Mouse (Mus musculus) midbrain, embryonic 10.5 days (tissue): Measurements from ENCODE around the gene Tmcc1. TPM values are rescaled to one million over a fixed set of nuclear protein-coding genes. Genes with fewer than 3 reads are reported as not detected.

Source experiments
- DNase-seq: peaks from one replicate; pipeline ENCODE4 v3.0.0-alpha.2; 2017; ENCODE audit warnings: low spot score
- H3K27ac ChIP-seq: fragments of 300-500 bp; sonication (generic); replicated peaks from 2 replicates; pipeline ENCODE4 v1.5.1; 2016; ENCODE audit warnings: mild to moderate bottlenecking
- H3K27me3 ChIP-seq: fragments of 300-500 bp; sonication (generic); 2 replicates; pipeline ENCODE4 v1.6.1; 2016; ENCODE audit warnings: low read depth, mild to moderate bottlenecking; ENCODE audit not compliant: poor library complexity, severe bottlenecking
- H3K36me3 ChIP-seq: fragments of 300-500 bp; sonication (generic); 2 replicates; pipeline ENCODE4 v1.6.1; 2016; ENCODE audit warnings: mild to moderate bottlenecking, moderate library complexity
- H3K4me1 ChIP-seq: fragments of 300-500 bp; sonication (generic); 2 replicates; pipeline ENCODE4 v1.6.1; 2016
- H3K4me3 ChIP-seq: fragments of 300-500 bp; sonication (generic); 2 replicates; pipeline ENCODE4 v1.5.1; 2016; ENCODE audit warnings: mild to moderate bottlenecking, moderate library complexity
- H3K9me3 ChIP-seq: fragments of 300-500 bp; sonication (generic); replicated peaks from 2 replicates; pipeline ENCODE4 v1.6.1; 2016; ENCODE audit warnings: mild to moderate bottlenecking
- WGBS: fragments of 180-500 bp; shearing (Covaris S2); methylation state at CpG from one replicate; pipeline ENCODE4 v1.1.7; 2016; 5-methylcytosine and 5-hydroxymethylcytosine counted together
- polyA plus RNA-seq: library from polyadenylated mRNA; unstranded; fragments of >200 nt; fragmentation: Nextera tagmentation; extraction: Ambion mirVana; gene quantifications from 2 replicates; pipeline ENCODE4 v1.2.1, GENCODE M21; 2016

The Tmcc1 gene
- polyA plus RNA-seq, 1 experiment from 2014 or later = 14.9 TPM

- 76% methylated on average over 3 of the region's 3 CpGs for WGBS
- no peak overlapping the region for H3K4me3 ChIP-seq
- no peaks in the 10 kb centered on the region for H3K27me3 ChIP-seq
- H3K9me3 ChIP-seq = no peaks in the 10 kb centered on the region
- DNase-seq = no peak
- H3K27ac ChIP-seq = no peak overlapping the region
- peaks cover 22% of the 10 kb centered on the region for H3K4me1 ChIP-seq
- no peaks in the 10 kb centered on the region for H3K36me3 ChIP-seq
Measured at GRCm38 (mm10) chr6:116058541-116059300, 134.6 kb downstream of the Tmcc1 start.

DNA sequence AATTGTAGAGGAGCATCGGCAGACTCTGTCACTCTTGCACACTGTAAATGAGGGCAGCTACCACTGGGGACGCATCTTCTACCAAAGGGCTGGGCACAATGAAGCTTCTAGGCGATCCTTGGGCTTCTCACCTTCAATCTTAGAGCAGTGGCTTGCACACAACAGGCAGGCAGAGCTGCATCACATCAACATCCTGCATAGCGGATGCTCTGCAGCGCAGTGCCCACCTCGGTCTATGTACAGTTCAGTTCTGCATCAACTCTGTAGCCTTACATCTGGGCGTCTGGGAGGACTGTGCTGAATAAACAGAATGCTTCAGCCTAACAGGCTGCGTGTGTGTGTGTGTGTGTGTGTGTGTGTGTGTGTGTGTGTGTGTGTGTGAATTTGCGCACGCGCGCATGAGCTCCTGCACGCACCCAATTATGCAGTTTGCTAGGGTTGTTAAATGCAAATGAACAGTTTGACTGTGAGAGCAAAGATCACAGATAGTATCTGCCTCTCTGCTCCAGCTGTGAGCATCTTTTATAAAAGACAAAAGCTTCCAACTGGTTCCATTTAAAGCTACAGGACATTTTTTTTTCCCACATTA, 136.5 kb downstream of the Tmcc1 start:
- peaks cover 22% of the 10 kb centered on the region for H3K4me1 ChIP-seq
- H3K27me3 ChIP-seq = no peaks in the 10 kb centered on the region
- 15% methylated on average over 13 of the region's 13 CpGs for WGBS
- DNase-seq = peak; percentile 43
- peak overlapping the region; percentile 28 for H3K4me3 ChIP-seq
- H3K9me3 ChIP-seq = no peaks in the 10 kb centered on the region
- peak overlapping the region; percentile 61 for H3K27ac ChIP-seq
- H3K36me3 ChIP-seq = no peaks in the 10 kb centered on the region

- WGBS = 86% methylated on average over 2 of the region's 2 CpGs
Measured at GRCm38 (mm10) chr6:116055766-116056165, 137.5 kb downstream of the Tmcc1 start.

DNA sequence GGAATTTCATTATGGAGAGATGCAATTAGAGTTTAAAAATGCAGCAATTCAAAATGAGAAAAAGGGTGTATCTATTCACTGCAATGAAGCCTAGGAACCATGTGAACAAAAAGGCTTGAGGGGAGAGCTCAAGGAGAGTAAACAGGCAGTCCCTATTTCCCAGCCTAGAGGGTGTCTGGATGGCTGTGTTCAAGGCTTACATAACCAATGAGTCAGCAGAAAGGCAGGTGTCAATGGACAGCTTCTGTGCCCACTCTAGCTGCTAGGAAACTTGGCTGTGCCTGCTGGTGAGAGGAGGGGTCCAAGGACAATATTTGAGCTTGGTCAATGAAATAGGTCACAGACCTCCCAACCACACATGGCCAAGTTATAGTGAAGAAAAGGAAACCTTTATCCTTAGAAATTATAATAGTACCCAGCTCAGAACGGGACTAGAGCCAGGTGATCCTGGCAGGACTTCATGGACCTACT, 138.2 kb downstream of the Tmcc1 start:
- Histone ChIP-seq H3K4me1 (peaks cover 25% of the 10 kb centered on the region), H3K36me3 (no peaks in the 10 kb centered on the region), H3K4me3 (no peak overlapping the region), H3K27me3 (no peaks in the 10 kb centered on the region), H3K9me3 (no peaks in the 10 kb centered on the region), H3K27ac (no peak overlapping the region)
- no peak for DNase-seq
- 90% methylated on average over 1 of the region's 1 CpGs for WGBS

More at GRCm38 (mm10) chr6:116055766-116056165, 137.5 kb downstream of the Tmcc1 start:
- Histone ChIP-seq H3K9me3 (no peaks in the 10 kb centered on the region), H3K4me1 (peaks cover 22% of the 10 kb centered on the region), H3K4me3 (no peak overlapping the region), H3K27me3 (no peaks in the 10 kb centered on the region), H3K27ac (no peak overlapping the region), H3K36me3 (no peaks in the 10 kb centered on the region)
- DNase-seq = no peak

DNA sequence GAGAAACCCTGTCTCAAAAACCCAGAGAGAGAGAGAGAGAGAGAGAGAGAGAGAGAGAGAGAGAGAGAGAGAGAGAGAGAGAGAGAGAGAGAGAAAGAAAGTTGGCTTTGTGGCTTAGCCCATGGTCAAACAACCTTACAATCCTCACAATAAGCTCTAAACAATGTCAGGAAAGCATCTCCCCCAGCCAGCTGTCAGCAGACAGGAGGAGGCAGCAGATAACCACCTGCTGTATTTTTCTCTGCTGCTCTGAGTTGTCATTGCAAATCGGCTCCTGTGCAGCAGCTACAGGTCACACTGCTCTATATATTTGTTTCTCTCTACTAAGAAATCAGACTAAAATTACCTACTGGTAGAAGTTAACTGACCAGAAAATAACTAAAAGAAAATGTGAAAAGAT, 145.4 kb downstream of the Tmcc1 start:
- no peaks in the 10 kb centered on the region for H3K27me3 ChIP-seq
- no peak for DNase-seq
- peaks cover 6% of the 10 kb centered on the region for H3K36me3 ChIP-seq
- H3K4me1 ChIP-seq = peaks cover 21% of the 10 kb centered on the region
- 71% methylated on average over 1 of the region's 1 CpGs for WGBS
- peaks cover under 1% of the 10 kb centered on the region; the same call in 1 of the 2 replicates for H3K9me3 ChIP-seq
- no peak overlapping the region for H3K4me3 ChIP-seq
- no peak overlapping the region for H3K27ac ChIP-seq

DNA sequence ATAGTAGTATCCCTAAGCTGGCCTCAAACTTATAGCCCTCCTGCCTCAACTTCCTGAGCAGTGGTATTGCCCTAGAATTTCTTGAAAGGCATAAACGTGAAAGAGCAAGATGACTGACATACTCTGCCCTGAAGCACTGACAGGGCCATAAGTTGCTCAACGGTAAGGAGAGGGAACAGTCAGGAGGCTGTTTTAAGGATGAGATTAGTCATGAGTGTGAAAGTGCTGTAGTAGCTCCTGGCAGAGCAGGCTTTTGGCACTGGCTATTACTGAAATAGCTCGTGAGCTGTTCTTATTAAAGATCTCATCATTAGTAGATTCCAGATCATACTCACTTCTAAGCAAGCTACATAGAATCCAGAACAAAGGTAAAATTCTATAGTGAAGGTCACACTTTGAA, 145.9 kb downstream of the Tmcc1 start:
- Histone ChIP-seq H3K27me3 (no peaks in the 10 kb centered on the region), H3K9me3 (peaks cover 3% of the 10 kb centered on the region), H3K4me1 (peaks cover 21% of the 10 kb centered on the region), H3K36me3 (peaks cover 11% of the 10 kb centered on the region), H3K4me3 (no peak overlapping the region), H3K27ac (no peak overlapping the region)
- no peak for DNase-seq
- 89% methylated on average over 3 of the region's 3 CpGs for WGBS

DNA sequence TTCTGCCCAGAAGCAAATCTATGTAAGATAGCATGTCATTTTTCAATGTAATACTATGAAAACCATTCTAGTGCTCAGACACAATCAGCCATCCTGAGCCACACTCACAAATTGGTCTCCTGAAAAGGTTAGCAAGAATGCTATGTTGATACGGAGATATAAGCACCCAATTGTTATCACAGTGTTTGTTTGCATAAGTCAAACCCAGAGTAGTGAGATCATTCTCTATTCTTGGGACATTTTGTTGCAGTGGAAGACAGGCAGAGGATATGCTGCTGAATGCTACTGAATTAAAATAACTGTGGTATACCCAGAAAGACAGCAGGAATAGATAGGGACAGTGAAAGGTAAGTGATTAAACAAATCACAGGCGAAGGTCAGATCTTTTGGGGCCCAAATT, 149.2 kb downstream of the Tmcc1 start:
- Histone ChIP-seq H3K27ac (no peak overlapping the region), H3K27me3 (no peaks in the 10 kb centered on the region), H3K9me3 (peaks cover 3% of the 10 kb centered on the region), H3K36me3 (peaks cover 11% of the 10 kb centered on the region), H3K4me1 (peaks cover 28% of the 10 kb centered on the region), H3K4me3 (no peak overlapping the region)
- 77% methylated on average over 2 of the region's 2 CpGs for WGBS
- DNase-seq = no peak

DNA sequence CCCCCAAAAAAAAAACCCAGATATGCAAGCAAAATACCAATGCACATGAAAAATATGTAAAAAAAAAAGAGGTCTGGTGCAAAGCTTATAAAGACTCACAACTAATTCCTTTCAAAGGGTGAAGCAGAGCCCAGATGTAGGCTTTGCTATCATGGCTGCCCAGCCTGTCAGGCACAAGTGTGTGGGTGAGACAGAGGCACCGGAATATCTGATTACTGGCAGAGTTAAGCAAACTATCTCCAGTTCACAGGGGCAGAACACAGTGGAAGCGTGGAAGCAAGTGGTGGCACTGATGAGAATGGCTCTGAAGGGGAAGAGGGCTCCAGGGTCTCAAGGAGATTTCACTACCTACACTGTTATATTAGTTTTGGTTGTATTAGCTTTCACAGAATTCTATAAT, 155.1 kb downstream of the Tmcc1 start:
- H3K4me1 ChIP-seq = peaks cover 11% of the 10 kb centered on the region
- H3K4me3 ChIP-seq = no peak overlapping the region
- peaks cover 8% of the 10 kb centered on the region for H3K36me3 ChIP-seq
- no peak overlapping the region for H3K27ac ChIP-seq
- H3K9me3 ChIP-seq = peaks cover 3% of the 10 kb centered on the region
- 90% methylated on average over 2 of the region's 2 CpGs for WGBS
- H3K27me3 ChIP-seq = no peaks in the 10 kb centered on the region
- no peak for DNase-seq

DNA sequence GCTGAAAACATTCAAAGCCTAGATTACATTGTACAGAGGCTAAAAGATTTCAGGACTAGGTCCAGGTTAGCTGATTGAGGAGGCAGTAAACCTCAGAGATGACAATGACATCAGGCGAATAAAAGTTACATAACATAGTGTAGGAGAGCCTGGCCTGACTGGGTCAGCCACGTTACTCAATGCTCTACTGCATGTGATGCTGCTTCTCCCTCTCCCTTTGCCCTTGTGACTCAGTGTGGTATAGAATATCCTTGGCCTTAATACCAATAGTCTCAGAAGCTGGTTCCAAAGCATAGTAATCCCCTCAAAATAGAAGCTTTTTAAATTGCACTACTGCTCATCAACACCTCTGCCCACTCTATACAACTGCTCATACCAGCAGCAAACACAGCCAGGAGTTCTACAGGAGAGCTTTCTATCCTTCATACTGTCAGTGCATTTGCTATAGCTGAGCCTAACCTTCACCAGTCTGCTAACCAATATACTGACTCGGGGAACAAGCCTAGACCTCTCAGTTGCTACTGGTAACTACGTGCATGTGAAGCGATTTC, 155.9 kb downstream of the Tmcc1 start:
- Histone ChIP-seq H3K4me1 (peaks cover 10% of the 10 kb centered on the region), H3K27me3 (no peaks in the 10 kb centered on the region), H3K27ac (no peak overlapping the region), H3K4me3 (no peak overlapping the region), H3K9me3 (no peaks in the 10 kb centered on the region), H3K36me3 (no peaks in the 10 kb centered on the region)
- WGBS = 89% methylated on average over 5 of the region's 5 CpGs
- no peak for DNase-seq

DNA sequence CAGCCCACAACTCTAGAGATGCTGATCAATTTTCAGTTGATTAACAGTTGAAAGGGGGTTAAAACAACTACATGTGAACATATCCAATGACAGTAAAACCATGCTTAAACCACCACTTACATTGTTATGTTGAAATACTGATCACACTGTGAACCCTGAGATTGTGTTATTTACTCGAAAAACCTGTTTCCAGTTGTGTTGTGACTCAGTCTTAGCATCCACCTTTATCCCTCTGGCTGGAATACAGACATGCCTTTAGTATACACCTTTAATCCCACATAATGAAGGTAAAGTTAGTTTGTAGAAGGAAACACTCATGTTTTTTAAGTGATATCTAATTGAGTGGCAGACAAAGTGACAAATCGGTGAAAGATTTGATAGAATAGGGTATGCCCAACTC, 156.7 kb downstream of the Tmcc1 start:
- DNase-seq = no peak
- peaks cover 10% of the 10 kb centered on the region for H3K4me1 ChIP-seq
- no peak overlapping the region for H3K27ac ChIP-seq
- H3K4me3 ChIP-seq = no peak overlapping the region
- H3K9me3 ChIP-seq = no peaks in the 10 kb centered on the region
- H3K27me3 ChIP-seq = no peaks in the 10 kb centered on the region
- WGBS = 93% methylated on average over 2 of the region's 2 CpGs
- H3K36me3 ChIP-seq = no peaks in the 10 kb centered on the region

DNA sequence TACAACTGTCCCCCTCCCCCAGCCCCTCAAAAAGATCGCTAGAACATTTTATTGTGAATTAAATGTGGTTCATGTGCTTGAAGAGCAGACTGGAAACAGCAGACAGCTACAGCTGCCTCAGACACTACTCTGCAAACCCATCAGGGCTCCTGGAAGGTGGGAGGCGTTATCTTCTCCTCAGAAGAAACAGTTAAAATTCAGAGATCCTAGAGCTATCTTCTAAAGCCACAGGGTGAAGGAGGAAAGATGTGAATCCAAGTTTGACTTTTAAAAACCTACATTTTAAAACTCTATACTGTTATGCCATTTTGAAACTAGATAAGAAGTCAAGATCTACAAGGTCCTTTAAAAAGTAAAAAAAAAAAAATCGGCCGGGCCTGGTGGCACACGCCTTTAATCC, 162.2 kb downstream of the Tmcc1 start:
- Histone ChIP-seq H3K4me1 (no peaks in the 10 kb centered on the region), H3K27me3 (no peaks in the 10 kb centered on the region), H3K36me3 (0 out of 2 replicates have a peak, but pooled peaks cover 5% of the 10 kb centered on the region), H3K27ac (no peak overlapping the region), H3K9me3 (no peaks in the 10 kb centered on the region), H3K4me3 (no peak overlapping the region)
- WGBS = 92% methylated on average over 5 of the region's 5 CpGs
- DNase-seq = no peak

GRCm38 (mm10) chr6:116024666-116025065, 168.6 kb downstream of the Tmcc1 start:
- peaks cover 47% of the 10 kb centered on the region for H3K36me3 ChIP-seq
- H3K27ac ChIP-seq = no peak overlapping the region
- no peaks in the 10 kb centered on the region for H3K27me3 ChIP-seq
- no peaks in the 10 kb centered on the region for H3K4me1 ChIP-seq
- H3K9me3 ChIP-seq = peaks cover 9% of the 10 kb centered on the region
- WGBS = 90% methylated on average over 4 of the region's 4 CpGs
- H3K4me3 ChIP-seq = no peak overlapping the region
- DNase-seq = no peak

DNA sequence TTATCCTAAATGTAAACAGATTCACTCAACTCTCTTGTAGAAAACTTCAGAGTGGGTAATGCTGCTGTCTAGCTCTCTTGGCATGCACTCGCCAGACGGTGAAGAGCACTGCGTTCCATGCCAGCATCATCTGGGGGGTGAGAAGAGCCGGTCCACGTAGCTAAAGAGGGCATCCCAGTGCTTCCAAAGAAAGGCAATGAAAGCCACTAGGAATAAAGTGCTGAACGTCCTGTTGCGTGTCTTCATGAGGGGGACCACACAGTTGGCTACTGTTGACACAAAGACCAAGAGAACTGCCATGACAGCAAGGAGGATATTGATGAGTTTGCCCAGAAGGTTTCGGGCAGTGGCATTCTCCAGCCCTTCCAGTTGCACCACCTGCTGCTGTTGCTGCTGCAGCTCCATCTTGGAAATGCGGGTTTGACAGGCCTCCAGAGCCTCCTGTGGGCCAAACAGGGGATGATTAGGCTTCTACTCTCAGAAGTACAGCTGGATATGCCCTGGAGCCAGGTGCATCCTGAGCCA, 171.3 kb downstream of the Tmcc1 start:
- DNase-seq = no peak
- WGBS = 86% methylated on average over 9 of the region's 9 CpGs
- Histone ChIP-seq H3K27me3 (no peaks in the 10 kb centered on the region), H3K9me3 (peaks cover 9% of the 10 kb centered on the region), H3K36me3 (peaks cover 43% of the 10 kb centered on the region), H3K4me3 (no peak overlapping the region), H3K4me1 (no peaks in the 10 kb centered on the region), H3K27ac (no peak overlapping the region)
